Mouse (Mus musculus) neural tube, embryonic 10.5 days (tissue): ENCODE results near the gene Hspa1l.
"Not testable (repeated sequence)": the region's sequence is repeated elsewhere in the genome, so short reads cannot be mapped to it uniquely, and the experiment has no call there.

Experiments
- DNase-seq: peaks from one replicate; pipeline ENCODE4 v3.0.0-alpha.2; 2017; ENCODE audit warnings: low spot score; ENCODE audit errors: extremely low spot score

Gene Hspa1l

DNA sequence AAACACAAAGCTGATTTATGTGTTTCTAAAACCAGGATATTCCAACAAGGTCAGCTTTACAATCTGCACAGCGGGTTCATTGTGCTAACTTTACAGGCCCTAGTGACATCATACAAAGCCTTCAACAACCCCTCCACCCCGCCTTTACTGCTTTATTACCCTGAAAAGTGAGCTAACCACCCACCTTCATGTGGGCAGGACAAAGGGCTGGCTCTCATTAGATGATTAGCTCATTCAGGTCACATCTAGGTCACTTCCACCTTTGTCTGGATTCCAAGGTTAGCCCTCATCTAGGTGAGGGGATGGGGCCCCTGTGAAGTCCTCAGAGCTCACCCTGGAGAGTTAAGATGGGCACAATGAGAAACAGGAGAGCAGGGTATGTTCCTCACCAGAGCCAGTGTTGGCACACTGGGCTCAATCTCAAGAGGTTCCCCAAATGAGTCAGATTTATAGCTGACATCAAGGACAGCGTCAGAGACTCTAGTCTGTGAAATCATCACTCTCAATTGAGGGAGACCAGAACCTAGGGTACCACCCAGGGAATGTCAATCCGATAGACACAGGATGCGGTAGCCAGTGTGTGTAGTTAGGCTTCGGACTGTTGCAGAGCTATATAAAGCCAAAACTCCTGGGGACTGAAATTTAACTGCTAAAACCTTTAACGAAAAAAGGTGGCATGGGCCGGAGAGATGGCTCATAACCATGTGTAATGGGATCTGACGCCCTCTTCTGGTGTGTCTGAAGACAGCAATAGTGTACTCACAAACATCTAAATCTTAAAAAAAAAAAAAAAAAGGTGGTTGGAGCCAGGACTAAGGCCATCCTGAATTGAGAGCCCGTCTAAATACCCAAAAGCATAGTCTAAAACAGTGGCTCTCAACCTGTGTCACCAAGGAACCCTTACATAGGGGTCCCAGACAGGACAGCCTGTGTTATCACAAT lies 21.7 kb upstream of the Hspa1l start:
- DNase-seq: peak; percentile 17

DNA sequence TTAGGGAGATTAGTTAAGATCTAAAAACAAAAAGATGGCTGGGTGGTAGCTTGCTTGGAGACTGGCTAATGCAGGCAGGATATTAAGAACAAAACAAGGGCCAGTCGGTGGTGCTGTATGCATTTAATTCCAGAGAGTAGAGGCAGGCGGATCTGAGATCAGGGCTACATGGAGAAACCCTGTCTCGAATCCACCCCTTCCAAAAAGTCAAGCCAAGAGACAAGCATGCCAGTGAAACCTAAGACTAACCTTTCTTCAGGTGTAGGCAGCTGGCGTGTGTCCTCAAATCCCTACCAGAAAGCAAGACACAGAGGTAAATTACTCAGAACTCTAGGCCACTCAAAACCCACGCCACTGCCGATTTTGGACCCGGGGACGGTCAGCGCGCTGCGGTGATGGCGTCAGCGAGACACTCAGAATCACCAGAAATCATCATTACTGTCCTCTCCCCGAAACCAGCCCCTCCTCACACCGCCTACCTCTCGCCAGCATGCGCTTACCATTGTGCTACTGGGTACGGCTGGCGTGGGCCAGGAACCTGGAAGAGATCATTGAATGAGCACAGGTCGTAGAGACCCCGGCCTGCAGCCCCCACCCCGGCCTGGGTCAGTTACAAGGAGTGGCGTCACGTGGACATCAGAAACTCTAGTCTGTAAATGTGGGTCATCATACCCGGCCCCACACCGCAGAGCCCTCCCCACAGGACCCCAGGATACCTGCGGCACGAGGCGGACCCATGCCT lies 20.7 kb upstream of the Hspa1l start:
- DNase-seq: no peak

DNA sequence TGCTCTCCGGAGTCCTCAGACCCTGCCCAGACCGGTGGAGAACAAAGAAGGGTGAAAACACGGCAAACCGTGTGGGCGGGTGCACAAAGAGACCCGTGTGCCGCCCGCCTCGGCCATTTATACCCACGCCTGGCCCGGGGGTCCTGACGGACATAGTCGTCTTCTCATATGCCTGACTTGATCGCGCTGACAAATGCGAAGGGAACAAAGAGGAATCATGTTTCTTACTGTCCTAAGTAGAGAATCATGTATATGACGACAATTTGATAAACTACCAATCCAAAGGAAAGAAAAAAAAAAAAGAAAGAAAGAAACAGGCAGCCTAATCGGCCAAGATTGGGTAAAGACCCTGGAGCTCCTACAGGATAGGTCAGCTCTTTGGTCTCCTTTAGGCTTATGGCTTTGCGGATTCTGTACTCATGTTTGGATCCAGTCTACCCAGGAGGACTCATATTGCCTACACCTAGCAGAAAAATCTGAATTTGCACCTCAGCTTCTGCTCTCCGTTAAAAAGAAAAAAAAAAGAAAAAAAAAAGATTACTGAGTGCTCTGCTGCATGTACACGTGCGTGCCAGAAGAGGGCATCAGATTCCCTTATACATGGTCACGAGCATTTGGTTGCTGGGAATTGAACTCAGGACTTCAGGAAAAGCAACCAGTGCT lies 20.0 kb upstream of the Hspa1l start:
- peak; percentile 90 for DNase-seq

DNA sequence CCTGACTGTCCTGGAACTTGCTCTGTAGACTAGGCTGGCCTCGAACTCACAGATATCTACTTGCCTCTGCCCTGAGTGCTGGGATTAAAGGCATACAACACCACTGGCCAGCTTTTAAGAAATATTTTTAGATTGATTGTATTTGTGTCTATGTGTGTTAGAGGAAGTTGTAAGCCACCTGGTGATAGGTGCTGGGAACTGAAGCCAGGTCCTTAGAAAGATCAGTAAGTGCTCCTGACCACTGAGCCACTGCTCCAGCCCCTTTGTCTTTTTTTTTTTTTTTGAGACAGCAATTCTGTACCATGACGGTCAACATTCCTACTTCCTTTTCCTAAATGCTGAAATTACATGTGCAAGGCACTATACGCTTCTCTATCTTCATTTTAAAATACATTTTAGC lies 19.2 kb upstream of the Hspa1l start:
- no peak for DNase-seq

DNA sequence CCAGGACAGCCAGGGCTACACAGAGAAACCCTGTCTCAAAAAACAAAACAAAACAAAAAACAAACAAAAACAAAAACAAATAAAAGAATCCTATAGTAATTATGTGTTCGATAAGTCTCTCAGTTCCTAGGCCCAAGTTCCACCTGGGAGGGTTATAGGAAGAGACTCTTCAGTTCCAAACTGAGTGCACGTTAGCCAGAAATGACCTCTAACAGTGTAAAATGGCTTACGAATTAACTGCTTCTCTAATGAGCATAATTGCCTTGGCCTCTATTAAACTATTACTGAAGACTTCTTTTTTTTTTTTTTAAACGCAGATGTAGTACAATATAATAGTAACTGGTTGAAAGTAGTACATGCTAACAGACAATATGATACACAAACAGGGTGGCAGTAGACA lies 18.6 kb upstream of the Hspa1l start:
- DNase-seq: no peak

DNA sequence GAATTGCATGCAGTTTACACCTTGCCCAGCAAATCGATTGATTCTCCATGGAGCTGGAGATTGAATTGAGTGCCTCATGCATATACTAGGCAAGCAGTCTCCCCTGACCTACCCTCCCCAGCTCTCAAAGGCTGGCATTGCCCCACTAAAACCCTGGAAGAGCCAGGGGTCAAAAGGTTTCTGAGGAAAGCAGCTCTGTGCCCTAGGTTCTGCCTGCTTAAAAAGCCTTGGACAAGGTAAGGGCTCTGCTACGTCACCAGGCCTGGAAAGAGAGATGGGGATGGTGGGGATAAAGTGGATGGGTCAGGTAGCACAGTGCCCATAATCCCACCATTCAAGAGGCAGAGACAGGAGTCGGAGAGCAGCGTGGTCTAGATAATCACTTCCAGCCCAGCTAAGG lies 17.7 kb upstream of the Hspa1l start:
- DNase-seq: no peak

DNA sequence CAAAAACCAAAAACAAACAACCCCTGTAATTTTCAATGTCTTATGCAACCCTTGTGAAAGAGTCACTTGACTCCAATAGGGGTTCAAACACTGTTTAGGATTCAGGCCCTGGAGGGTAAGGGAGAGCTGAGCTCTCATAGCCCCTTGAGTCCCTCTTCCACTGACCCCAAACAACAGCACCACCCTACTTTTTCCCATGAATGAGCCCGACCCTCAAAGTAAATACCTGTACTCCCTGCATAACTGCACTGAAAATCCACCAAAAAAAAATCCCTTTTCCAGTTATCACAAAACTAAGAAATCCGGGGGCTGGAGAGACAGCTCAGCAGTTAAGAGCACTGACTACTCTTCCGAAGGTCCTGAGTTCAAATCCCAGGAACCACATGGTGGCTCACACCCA lies 16.6 kb upstream of the Hspa1l start:
- no peak for DNase-seq

DNA sequence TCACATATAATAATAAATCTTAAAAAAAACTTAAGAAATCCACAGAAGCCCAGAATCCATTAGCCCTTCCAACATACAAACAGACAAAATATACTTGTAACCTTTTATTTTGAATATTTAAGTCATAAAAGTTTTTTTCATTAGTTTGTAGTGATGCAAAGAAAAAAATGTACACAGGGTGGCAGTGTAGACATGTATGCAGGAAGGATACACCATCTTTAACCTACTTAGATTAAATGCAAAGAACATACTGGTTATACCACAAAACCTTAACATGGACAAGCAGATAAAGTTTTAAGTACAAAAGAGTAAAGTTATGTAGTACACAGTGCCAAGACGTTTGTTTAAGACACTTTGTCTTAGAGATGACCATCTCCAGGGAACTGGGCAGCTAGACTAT lies 16.2 kb upstream of the Hspa1l start:
- no peak for DNase-seq

DNA sequence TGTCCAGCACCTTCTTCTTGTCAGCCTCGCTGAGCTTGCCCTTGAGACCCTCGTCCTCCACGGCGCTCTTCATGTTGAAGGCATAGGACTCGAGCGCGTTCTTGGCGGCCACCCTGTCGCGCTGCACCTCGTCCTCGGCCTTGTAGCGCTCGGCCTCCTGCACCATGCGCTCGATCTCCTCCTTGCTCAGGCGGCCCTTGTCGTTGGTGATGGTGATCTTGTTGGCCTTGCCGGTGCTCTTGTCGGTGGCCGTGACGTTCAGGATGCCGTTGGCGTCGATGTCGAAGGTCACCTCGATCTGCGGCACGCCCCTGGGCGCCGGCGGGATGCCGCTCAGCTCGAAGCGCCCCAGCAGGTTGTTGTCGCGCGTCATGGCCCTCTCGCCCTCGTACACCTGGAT lies 15.2 kb upstream of the Hspa1l start:
- not testable (repeated sequence) for DNase-seq

DNA sequence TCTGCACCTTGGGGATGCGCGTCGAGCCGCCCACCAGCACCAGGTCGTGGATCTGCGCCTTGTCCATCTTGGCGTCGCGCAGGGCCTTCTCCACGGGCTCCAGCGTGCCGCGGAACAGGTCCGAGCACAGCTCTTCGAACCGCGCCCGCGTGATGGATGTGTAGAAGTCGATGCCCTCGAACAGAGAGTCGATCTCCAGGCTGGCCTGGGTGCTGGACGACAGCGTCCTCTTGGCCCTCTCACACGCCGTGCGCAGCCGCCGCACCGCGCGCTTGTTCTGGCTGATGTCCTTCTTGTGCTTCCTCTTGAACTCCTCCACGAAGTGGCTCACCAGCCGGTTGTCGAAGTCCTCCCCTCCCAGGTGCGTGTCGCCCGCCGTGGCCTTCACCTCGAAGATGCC lies 14.5 kb upstream of the Hspa1l start:
- not testable (repeated sequence) for DNase-seq

DNA sequence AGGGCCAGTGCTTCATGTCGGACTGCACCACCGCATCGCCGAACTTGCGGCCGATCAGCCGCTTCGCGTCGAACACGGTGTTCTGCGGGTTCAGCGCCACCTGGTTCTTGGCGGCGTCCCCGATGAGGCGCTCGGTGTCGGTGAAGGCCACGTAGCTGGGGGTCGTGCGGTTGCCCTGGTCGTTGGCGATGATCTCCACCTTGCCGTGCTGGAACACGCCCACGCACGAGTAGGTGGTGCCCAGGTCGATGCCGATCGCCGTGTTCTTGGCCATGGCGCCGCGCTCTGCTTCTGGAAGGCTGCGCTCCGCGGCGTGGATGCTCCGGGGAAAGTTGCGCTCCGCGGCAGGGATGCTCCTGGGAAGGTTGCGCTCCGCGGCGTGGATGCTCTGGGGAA lies 13.8 kb upstream of the Hspa1l start:
- not testable (repeated sequence) for DNase-seq

DNA sequence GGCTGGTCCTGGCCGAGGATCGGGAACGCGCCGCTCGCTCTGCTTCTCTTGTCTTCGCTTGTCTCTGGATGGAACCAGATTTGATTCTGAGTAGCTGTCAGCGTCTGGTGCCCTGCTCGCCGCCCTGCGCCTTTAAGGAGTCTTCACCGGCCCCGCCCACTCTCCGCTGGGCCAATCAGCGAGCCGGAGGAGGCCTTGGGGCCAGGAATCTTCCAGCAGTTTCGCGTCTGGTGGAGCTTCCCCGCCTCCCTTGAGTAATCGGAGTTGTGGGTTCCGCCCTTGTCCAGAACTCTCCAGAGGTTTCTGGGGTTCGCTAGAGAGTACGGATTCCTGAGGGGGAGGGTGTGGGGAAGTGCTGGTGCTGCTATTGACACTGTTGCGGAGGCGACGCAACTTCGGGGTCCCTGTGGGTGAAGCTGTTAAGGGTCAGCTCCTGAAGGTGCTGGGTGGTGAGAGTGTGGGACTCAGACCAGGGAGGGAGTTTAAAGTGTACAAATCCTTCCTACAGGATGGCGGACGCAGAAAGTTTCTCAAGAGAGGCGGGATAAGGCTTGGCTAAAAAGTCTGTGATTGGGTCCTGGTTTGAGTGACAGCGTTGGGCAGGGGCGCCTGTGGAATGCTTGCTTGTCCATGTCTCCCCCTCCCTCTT lies 13.2 kb upstream of the Hspa1l start, which contains the start of gene Hspa1b:
Hspa1b (minus strand) TSS at position 109 of the 649 bp plus-strand sequence.
- peak; percentile 74 for DNase-seq

DNA sequence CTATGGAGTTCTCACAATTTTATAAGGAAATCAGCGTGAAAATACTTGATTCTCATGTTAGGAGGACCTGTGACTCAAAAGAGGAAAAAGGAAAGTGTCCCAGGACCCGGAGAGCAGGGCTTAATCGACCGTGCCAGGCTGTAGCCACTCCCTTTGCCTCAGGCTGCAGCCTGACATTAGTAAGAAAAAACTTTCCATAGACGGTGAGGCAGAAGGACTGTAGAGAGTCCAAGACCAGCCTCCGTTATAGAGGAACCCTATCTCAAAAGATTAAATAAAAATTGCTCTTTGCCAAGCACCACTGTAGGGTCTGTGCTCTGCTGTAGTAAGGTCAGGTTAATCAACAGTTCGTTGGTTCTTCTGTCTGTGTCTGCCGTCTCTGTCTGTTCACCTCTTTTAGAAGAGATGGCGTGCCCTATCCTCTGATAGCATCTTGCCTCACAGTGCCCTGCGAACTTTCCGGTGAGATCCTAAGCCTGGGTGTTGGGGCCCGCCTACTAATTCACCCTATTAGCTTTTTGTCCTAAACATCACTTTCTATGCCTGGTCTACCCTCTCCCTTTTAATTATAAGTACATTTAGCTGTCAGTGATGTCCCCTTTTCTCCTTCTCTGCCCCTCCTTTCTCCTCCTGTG lies 12.5 kb upstream of the Hspa1l start:
- peak; percentile 42 for DNase-seq

DNA sequence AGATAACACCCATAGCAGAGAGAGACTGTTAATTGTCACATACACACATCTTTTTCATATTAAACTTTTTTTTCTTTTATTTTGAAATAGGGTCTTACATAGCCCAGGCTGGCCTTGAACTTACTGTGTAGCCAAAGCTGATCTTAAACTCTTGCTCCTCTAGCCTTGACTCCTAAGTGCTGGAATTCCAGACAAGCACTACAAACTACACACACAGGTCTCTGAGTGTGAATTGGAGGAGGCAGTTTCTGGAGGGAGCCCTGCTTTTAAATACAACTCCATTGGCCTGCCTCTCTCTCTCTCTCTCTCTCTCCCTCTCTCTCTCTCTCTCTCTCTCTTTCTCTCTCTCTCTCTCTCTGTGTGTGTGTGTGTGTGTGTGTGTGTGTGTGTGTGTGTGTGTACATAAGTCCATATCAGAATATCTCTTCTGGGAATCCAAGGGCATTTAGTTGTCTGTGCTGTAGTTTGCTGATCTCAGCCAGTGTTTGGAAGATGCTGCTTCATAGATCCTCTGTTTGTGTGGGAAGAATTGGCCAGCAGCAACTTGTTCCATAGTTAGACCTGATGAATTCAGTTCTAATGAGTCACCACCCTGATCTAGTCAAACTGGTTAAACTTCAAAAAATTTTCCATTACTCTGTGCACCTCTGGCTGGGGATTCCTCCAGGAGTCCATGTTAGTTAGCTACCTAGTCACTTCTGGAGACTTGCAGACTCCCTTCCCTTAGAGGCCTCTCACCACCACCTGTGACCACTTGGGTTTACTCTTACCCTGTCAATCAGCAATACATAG lies 11.6 kb upstream of the Hspa1l start:
- DNase-seq: no peak

DNA sequence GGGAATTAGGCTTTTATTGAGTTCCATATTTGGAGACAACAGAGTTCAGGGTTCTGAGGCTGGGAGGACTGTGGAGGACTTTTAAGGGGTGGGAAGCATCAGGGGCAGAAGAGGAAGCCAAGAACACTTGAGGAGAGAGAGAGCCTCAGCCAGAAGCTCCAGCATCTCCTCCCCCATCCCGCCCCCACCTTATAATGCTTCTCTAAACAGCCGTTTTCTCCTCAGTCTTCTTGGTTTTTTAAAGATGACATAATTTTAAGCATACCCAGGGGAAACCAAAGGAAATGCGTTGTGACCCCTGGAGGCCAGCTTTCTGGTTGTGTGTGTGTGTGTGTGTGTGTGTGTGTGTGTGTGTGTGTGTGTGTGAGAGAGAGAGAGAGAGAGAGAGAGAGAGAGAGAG lies 10.4 kb upstream of the Hspa1l start:
- no peak for DNase-seq

DNA sequence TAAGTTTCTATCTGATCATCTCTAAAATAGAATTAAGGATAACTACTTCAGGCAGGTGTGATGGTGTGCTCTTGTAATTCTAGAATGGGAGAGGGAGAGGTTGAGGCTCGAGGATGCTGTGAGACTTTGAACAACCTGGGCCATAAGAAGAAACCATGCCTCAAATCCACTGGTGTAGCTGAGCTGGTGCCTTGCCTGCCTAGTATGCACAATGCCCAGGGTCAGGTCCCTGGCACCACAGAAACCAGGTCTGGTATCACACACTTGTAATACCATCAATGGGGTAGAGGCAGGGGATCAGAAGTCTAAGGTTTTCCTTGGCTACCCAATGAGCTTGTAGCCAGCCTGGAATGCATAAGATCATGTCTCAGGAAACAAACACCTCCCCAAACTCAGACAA lies 9.7 kb upstream of the Hspa1l start:
- DNase-seq: no peak

DNA sequence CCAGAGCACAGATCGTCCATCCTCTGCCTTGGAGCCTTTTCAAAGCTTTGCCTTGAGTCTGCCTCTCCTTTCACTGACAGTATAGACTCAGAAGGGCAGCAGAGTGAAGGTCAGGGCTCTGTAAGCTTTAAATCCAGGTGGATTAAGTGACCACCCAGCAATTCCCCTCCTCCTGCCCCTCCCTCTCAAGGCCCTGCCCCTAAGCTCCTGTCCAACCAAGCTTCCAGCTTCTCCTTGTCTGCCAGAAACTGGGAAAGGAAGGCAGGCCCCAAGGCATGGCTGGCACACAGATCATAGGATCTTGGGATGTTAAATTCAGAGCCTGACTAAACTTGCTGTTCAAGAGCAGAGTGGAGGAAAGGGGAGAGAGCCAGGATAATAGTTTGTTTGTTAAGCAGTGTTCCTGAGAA lies 7.9 kb upstream of the Hspa1l start:
- DNase-seq: no peak

DNA sequence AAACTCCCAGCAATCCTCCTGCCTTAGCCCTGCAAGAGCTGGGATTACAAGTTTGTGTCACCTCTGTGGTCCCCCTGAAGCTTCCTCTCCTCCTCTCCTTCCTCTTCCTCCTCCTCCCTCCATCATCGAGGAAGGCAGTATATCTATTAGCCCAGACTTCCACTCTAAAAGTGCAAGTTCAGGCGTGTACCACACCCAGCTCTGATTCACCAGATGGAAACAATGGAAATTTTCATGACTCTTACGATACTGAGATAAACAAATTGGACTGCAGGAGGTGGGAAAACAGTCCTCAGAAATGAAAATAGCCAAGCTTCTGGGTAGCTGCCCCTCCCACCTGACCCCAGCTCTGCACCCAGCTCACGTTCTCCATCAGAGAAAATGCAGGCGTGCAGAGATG lies 6.9 kb upstream of the Hspa1l start:
- no peak for DNase-seq

DNA sequence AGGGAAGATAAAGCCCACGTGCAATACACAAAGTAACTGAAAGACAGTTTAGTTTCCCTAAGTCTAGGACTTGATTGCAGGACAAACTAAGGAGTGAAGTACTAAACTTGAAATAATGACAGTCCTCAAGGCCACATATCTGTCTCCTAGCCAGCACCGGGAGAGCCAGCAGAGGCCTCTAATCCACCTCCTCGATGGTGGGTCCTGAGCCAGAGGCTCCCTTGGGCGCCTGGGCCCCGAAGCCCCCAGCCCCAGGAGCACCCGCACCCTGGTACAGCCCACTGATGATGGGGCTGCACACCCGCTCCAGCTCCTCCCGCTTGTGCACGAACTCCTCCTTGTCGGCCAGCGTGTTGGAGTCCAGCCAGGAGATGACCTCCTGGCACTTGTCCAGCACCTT lies 2.7 kb upstream of the Hspa1l start, which contains the start of gene Gm20481:
Gm20481 (plus strand) TSS at position 91 of the 400 bp plus-strand sequence.
- not testable (repeated sequence) for DNase-seq

DNA sequence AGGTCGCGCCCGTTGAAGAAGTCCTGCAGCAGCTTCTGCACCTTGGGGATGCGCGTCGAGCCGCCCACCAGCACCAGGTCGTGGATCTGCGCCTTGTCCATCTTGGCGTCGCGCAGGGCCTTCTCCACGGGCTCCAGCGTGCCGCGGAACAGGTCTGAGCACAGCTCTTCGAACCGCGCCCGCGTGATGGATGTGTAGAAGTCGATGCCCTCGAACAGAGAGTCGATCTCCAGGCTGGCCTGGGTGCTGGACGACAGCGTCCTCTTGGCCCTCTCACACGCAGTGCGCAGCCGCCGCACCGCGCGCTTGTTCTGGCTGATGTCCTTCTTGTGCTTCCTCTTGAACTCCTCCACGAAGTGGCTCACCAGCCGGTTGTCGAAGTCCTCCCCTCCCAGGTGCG lies 1.7 kb upstream of the Hspa1l start:
- not testable (repeated sequence) for DNase-seq
